Mouse (Mus musculus) cortical plate, adult 2 months (tissue): Measurements from ENCODE around the gene Sat2. TPM values are rescaled to one million over a fixed set of nuclear protein-coding genes. Genes with fewer than 3 reads are reported as not detected.
"Not testable (repeated sequence)": the region's sequence is repeated elsewhere in the genome, so short reads cannot be mapped to it uniquely, and the experiment has no call there.

ENCODE experiments used
- H3K27ac ChIP-seq: fragments of 200-500 bp; 2 replicates; pipeline ENCODE4 v1.5.1; 2012; ENCODE audit warnings: low read length, control low read depth, inconsistent platforms; ENCODE audit not compliant: insufficient read depth
- H3K4me1 ChIP-seq: fragments of 200-500 bp; 2 replicates; pipeline ENCODE4 v1.6.1; 2011; ENCODE audit warnings: low read length; ENCODE audit not compliant: control insufficient read depth, insufficient read depth
- H3K4me3 ChIP-seq: fragments of 200-500 bp; 2 replicates; pipeline ENCODE4 v1.5.1; 2011; ENCODE audit warnings: mild to moderate bottlenecking, low read length, control low read depth; ENCODE audit not compliant: insufficient read depth
- CTCF ChIP-seq: fragments of 200-500 bp; IDR thresholded peaks from 2 replicates; pipeline ENCODE4 v1.5.1; 2011; ENCODE audit warnings: mild to moderate bottlenecking, control low read depth, low read length; ENCODE audit not compliant: insufficient read depth; ENCODE audit errors: extremely low read depth
- POLR2A ChIP-seq: fragments of 200-500 bp; IDR thresholded peaks from 2 replicates; pipeline ENCODE4 v1.6.1; 2011; ENCODE audit warnings: mild to moderate bottlenecking, low read length, control low read depth; ENCODE audit not compliant: insufficient read depth; ENCODE audit errors: extremely low read depth
- polyA plus RNA-seq: library from polyadenylated mRNA; depleted of rRNA; stranded (reverse); fragments of >200 nt; gene quantifications from 2 replicates; pipeline ENCODE4 v1.2.3, GENCODE M21; 2012

Sat2 gene
- polyA plus RNA-seq, 1 experiment: 18.1 TPM

- TF ChIP-seq CTCF (no peak), POLR2A (no peak)
- no peaks in the 10 kb centered on the region; the same call in 1 of the 2 replicates for H3K4me1 ChIP-seq
- no peak overlapping the region for H3K27ac ChIP-seq
- H3K4me3 ChIP-seq: no peak overlapping the region
These were observed 15.0 kb upstream of the Sat2 start for GRCm38 (mm10) chr11:69606832-69607231.

- Histone ChIP-seq H3K4me3 (no peak overlapping the region), H3K4me1 (no peaks in the 10 kb centered on the region; the same call in 1 of the 2 replicates), H3K27ac (no peak overlapping the region)
- TF ChIP-seq POLR2A (no peak), CTCF (no peak)
These were observed 13.3 kb upstream of the Sat2 start for GRCm38 (mm10) chr11:69608525-69608924.

- TF ChIP-seq CTCF: no peak
- TF ChIP-seq POLR2A: no peak
- no peak overlapping the region for H3K27ac ChIP-seq
These were observed 12.4 kb upstream of the Sat2 start for GRCm38 (mm10) chr11:69609416-69609815.

GRCm38 (mm10) chr11:69610899-69611298, 10.9 kb upstream of the Sat2 start:
- TF ChIP-seq CTCF (no peak), POLR2A (no peak)
- Histone ChIP-seq H3K27ac (no peak overlapping the region), H3K4me1 (no peaks in the 10 kb centered on the region; the same call in 1 of the 2 replicates), H3K4me3 (no peak overlapping the region)

More at GRCm38 (mm10) chr11:69609416-69609815, 12.4 kb upstream of the Sat2 start:
- no peak overlapping the region for H3K4me3 ChIP-seq
- H3K4me1 ChIP-seq: no peaks in the 10 kb centered on the region; the same call in 1 of the 2 replicates

- Histone ChIP-seq H3K4me1 (no peaks in the 10 kb centered on the region), H3K27ac (no peak overlapping the region; the same call in 1 of the 2 replicates), H3K4me3 (no peak overlapping the region)
- peak; percentile 82 for TF ChIP-seq CTCF
- TF ChIP-seq POLR2A: no peak
These were observed 8.1 kb upstream of the Sat2 start for GRCm38 (mm10) chr11:69613553-69614256.

- H3K4me1 ChIP-seq, H3K27ac ChIP-seq, H3K4me3 ChIP-seq: not testable (repeated sequence)
These were observed 7.6 kb upstream of the Sat2 start for GRCm38 (mm10) chr11:69614257-69614588.

GRCm38 (mm10) chr11:69616781-69617180, 5.0 kb upstream of the Sat2 start:
- Histone ChIP-seq H3K4me1 (no peaks in the 10 kb centered on the region), H3K27ac (no peak overlapping the region), H3K4me3 (no peak overlapping the region)
- TF ChIP-seq CTCF (no peak), POLR2A (no peak)

- H3K4me3 ChIP-seq: no peak within 1 kb of the TSS
- H3K27ac ChIP-seq: no peak within 1 kb of the TSS
- TF ChIP-seq CTCF: no peak
- TF ChIP-seq POLR2A: no peak
- H3K4me1 ChIP-seq: peaks cover 2% of the 10 kb centered on the region; the same call in 1 of the 2 replicates
These were observed 4.0 kb upstream of the Sat2 start, which contains the start of gene Shbg for GRCm38 (mm10) chr11:69617805-69618204. Gene Shbg, minus strand, starts transcription at chr11:69617905.

- Histone ChIP-seq H3K27ac (no peak overlapping the region), H3K4me1 (peaks cover 3% of the 10 kb centered on the region; the same call in 1 of the 2 replicates), H3K4me3 (no peak overlapping the region; the same call in 1 of the 2 replicates)
- no peak for TF ChIP-seq CTCF
- TF ChIP-seq POLR2A: no peak
These were observed 1.3 kb upstream of the Sat2 start for GRCm38 (mm10) chr11:69620394-69621081.

- no peak overlapping the region for H3K27ac ChIP-seq
- H3K4me1 ChIP-seq: peaks cover 3% of the 10 kb centered on the region; the same call in 1 of the 2 replicates
- TF ChIP-seq POLR2A (no peak), CTCF (no peak)
- peak overlapping the region; percentile 59 for H3K4me3 ChIP-seq
These were observed 582 bp downstream of the Sat2 start for GRCm38 (mm10) chr11:69622406-69622805.
